Mouse (Mus musculus): ENCODE results near the gene Zfr. TPM values are rescaled to one million over a fixed set of nuclear protein-coding genes. Genes with fewer than 3 reads are reported as not detected.
A peak's percentile ranks its signal among the peaks of the same experiment; 100 is the strongest.

The Zfr gene
- polyA plus RNA-seq, 1 experiment from 2014 or later, result 109 TPM

DNA sequence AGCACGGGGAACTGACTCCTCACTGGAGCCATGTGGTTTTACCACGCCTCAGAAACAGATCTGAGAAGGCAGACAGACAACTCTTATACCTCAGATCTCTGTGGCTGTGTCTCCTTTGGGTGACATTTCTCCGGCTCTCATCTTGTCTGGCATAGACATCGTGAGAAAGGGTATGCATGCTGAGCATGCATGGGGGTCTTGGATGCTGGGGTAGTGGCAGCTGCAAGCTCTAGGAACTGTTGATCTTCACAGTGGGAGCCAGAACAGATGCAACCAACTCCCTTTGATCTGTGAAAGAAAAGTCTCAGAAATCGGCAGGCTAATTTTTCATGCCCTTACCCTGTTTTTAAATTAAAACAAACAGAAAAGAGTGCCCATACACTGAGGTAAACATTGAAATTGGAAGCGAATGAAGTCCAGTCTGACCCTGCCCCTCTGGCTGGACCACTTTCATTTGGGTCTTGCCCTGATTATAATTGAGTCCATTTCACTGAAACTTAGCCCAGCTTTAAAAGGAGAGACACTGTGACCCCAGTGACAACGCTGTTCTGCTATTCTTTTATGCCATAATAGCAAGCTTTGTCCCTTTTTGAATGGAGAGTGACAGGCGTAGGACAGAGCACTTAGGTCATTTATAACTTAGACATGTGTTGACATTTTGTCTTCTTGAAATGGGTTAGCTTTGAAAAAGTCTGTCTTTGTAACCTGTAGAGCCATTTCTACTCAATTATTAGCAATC is 105.1 kb downstream of the Zfr start:
- Histone ChIP-seq H3K9me3 (replicated peaks) (no peaks in the 10 kb centered on the region), H3K27ac (no peak overlapping the region), H3K4me3 (replicated peaks) (no peak overlapping the region), H3K4me1 (peaks cover 26% of the 10 kb centered on the region), H3K4me2 (no peak overlapping the region), H3K27me3 (no peaks in the 10 kb centered on the region), H3K9ac (no peak overlapping the region), H3K36me3 (no peaks in the 10 kb centered on the region)
- no peak for ATAC-seq (replicated peaks; ENCODE audit: low FRiP score)
- WGBS, result 56% methylated on average over 8 of the region's 8 CpGs

DNA sequence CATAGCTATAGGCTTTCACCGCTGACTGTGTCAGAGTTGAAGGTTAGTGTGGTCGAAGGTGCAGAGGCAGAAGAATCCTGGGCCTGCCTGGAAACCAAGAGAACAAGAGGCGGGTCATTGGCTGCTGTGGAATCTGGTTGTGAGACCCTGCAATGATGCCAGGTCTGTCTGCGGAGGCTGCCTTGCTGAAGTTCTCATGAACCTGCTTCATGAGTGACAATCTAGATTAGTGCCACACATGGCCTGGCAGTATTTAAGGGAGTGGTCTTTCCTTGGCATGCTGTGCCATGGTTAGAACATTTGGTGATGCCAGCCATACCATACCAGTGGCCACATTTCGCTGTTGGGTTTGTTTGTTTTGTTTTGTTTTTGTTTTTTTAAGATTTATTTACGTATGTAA is 105.8 kb downstream of the Zfr start:
- Histone ChIP-seq H3K27me3 (no peaks in the 10 kb centered on the region), H3K9me3 (replicated peaks) (no peaks in the 10 kb centered on the region), H3K4me1 (peaks cover 26% of the 10 kb centered on the region), H3K4me2 (no peak overlapping the region), H3K36me3 (no peaks in the 10 kb centered on the region), H3K27ac (no peak overlapping the region), H3K4me3 (replicated peaks) (no peak overlapping the region), H3K9ac (no peak overlapping the region)
- WGBS, result 87% methylated on average over 6 of the region's 6 CpGs
- no peak for ATAC-seq (replicated peaks; ENCODE audit: low FRiP score)

DNA sequence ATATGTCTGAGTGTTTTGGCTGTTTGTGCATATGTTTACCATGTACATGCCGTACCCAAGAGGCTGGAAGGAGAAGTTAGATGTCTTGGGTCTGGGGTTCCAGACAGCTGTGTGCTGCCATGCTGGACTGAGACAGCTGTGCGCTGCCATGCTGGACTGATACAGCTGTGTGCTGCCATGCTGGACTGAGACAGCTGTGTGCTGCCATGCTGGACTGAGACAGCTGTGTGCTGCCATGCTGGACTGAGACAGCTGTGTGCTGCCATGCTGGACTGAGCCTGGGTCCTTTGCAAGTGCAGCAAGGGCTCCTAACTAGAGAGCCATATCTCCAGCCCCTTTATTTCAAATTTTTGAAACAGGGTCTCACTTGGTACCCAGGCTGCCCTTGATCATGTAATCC is 106.6 kb downstream of the Zfr start:
- Histone ChIP-seq H3K4me2 (no peak overlapping the region), H3K4me3 (replicated peaks) (no peak overlapping the region), H3K27ac (no peak overlapping the region), H3K9ac (no peak overlapping the region), H3K4me1 (peaks cover 28% of the 10 kb centered on the region), H3K36me3 (no peaks in the 10 kb centered on the region), H3K9me3 (replicated peaks) (no peaks in the 10 kb centered on the region), H3K27me3 (no peaks in the 10 kb centered on the region)
- 86% methylated on average over 2 of the region's 2 CpGs for WGBS
- ATAC-seq (replicated peaks; ENCODE audit: low FRiP score), result no peak

DNA sequence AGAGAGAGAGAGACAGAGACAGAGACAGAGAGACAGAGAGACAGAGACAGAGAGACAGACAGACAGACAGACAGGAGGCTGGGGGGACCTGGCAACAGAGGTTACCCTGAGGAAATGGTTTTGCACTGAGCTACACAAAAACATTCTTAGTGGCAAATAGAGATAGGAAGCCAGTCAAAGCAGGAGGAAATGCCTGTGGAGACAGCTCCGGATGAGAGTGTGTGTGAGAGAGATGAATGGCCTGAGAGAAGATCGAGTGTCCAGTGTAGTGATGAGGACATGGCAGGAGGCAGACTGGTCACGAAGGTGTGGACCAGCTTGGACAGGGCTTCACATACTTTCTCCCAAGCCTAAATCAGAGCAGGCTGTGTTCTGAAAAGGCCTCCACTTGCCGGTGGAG is 107.4 kb downstream of the Zfr start:
- no peaks in the 10 kb centered on the region for H3K27me3 ChIP-seq
- WGBS, result 42% methylated on average over 4 of the region's 4 CpGs
- peaks cover 30% of the 10 kb centered on the region for H3K4me1 ChIP-seq
- H3K4me2 ChIP-seq, result no peak overlapping the region
- H3K36me3 ChIP-seq, result no peaks in the 10 kb centered on the region
- H3K9me3 ChIP-seq (replicated peaks), result no peaks in the 10 kb centered on the region
- H3K9ac ChIP-seq, result no peak overlapping the region
- H3K4me3 ChIP-seq (replicated peaks), result no peak overlapping the region
- no peak for ATAC-seq (replicated peaks; ENCODE audit: low FRiP score)
- H3K27ac ChIP-seq, result peak overlapping the region; percentile 34; the same call in 1 of the 2 replicates

DNA sequence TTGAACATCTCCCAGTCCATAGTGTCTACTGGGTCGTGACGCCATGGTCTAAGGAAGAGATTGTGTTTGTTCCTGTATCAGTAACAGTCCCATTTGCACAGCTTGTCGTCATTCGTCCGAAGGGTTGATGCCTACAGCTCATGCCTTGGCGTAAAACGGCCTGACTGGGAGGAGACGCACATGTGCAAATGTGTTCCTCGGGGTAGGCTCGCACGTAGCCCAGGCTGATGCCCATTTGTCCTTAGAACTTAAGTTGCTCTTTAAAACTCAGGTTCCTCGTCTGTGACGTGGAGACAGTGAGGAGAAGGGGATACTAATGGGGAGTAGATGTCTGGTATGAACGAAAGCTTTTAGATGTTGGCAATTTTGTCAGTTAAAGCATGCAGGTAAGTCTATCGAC is 109.3 kb downstream of the Zfr start:
- Histone ChIP-seq H3K36me3 (peaks cover 6% of the 10 kb centered on the region), H3K4me2 (no peak overlapping the region), H3K4me1 (peaks cover 28% of the 10 kb centered on the region), H3K27me3 (no peaks in the 10 kb centered on the region), H3K9ac (no peak overlapping the region), H3K4me3 (replicated peaks) (no peak overlapping the region), H3K9me3 (replicated peaks) (no peaks in the 10 kb centered on the region), H3K27ac (no peak overlapping the region)
- no peak for ATAC-seq (replicated peaks; ENCODE audit: low FRiP score)
- WGBS, result 91% methylated on average over 15 of the region's 15 CpGs

DNA sequence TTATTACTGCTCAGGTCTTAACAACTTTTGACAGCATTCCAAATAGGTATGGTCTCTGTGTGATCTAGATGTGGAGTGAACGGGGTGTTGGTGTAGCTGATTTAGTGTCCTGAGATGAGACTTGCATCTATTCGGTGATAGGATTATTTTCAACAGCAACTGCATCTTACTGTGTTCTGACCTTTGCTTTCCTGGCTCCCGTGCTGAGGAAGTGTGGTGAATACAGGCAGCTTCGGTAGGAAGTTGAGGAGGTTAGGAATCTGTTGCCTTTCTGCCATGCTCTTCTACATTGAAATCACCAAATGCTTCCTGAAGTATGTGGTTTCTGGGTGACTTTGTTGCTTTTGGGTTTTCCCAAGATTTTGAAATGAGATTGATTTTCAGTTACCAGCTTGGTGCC is 109.7 kb downstream of the Zfr start:
- H3K27ac ChIP-seq, result peak overlapping the region; percentile 68; the same call in 1 of the 2 replicates
- no peak for ATAC-seq (replicated peaks; ENCODE audit: low FRiP score)
- H3K4me2 ChIP-seq, result no peak overlapping the region
- peaks cover 7% of the 10 kb centered on the region for H3K36me3 ChIP-seq
- H3K9me3 ChIP-seq (replicated peaks), result no peaks in the 10 kb centered on the region
- no peaks in the 10 kb centered on the region for H3K27me3 ChIP-seq
- H3K4me3 ChIP-seq (replicated peaks), result no peak overlapping the region
- WGBS, result 69% methylated on average over 4 of the region's 4 CpGs
- H3K4me1 ChIP-seq, result peaks cover 29% of the 10 kb centered on the region
- no peak overlapping the region for H3K9ac ChIP-seq

DNA sequence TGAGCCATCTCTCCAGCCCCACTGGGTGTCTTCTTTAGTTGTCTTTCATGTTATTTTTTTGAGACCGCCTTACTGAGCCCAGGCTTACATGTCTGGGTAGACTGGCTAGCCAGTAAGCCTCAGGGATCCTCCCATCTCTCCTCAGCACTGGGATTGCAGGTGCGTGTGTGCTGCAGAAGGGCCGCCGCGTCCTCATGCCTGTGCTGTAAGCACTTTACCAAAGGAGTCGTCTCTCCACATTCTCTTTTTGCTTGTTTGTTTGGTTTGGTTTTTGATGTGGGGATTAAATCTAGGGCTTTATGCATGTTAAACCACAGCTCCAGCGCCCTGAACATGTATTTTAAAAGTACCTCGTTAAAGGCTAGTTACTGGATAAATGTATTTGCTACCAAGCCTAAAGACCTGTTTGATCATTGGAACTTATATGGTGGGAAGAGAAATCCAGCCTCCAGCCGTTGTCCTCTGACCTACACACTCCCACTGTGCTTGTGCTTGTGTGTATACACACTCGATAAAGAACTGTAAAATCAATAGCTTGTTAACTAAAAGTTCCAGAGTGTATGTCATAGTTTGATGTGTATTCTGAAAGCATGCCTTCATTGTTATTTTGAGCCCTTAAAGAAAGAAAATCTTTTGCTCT is 112.1 kb downstream of the Zfr start:
- Histone ChIP-seq H3K4me1 (peaks cover 39% of the 10 kb centered on the region), H3K36me3 (peaks cover 26% of the 10 kb centered on the region), H3K9me3 (replicated peaks) (no peaks in the 10 kb centered on the region), H3K4me3 (replicated peaks) (no peak overlapping the region), H3K4me2 (no peak overlapping the region), H3K9ac (no peak overlapping the region), H3K27me3 (no peaks in the 10 kb centered on the region), H3K27ac (peak overlapping the region; percentile 2)
- 73% methylated on average over 10 of the region's 10 CpGs for WGBS
- no peak for ATAC-seq (replicated peaks; ENCODE audit: low FRiP score)

DNA sequence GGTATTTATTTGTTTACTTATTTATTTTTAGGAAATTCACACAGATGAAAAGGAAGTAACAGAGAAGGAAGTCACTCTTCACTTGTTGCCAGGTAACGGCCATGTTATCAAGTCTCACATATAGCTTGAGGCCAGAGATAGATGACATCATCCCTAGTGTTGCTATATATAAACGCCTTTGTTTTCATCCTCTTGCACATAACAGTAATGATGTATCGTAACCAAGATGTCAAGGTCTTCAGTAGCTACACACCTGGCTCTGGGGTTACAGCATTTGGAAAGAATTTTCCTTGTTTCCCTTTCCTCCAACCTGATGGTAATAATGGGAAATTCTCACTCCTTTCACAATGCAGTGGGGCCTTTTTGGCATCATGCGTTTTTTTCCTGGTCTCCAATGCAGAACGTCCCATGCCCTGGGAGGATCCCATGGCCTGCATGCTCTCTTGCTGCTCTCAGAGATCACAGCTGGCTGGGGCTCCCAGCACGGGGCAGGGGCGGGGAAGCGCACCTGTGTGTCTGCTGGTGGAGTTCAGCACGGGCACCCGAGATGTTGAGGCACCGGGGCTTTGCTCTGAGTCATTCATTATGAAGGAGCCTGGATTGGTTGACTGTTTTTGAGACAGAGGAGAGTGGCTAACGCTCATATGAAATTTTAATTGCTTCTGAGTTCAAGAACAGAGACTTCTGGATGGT is 112.8 kb downstream of the Zfr start:
- Histone ChIP-seq H3K4me2 (no peak overlapping the region), H3K9ac (no peak overlapping the region), H3K4me1 (peaks cover 39% of the 10 kb centered on the region), H3K27ac (peak overlapping the region; percentile 33; the same call in 1 of the 2 replicates), H3K36me3 (peaks cover 27% of the 10 kb centered on the region), H3K9me3 (replicated peaks) (no peaks in the 10 kb centered on the region), H3K27me3 (no peaks in the 10 kb centered on the region), H3K4me3 (replicated peaks) (no peak overlapping the region)
- peak; percentile 52; the same call in 1 of the 2 replicates for ATAC-seq (replicated peaks; ENCODE audit: low FRiP score)
- 62% methylated on average over 12 of the region's 12 CpGs for WGBS

DNA sequence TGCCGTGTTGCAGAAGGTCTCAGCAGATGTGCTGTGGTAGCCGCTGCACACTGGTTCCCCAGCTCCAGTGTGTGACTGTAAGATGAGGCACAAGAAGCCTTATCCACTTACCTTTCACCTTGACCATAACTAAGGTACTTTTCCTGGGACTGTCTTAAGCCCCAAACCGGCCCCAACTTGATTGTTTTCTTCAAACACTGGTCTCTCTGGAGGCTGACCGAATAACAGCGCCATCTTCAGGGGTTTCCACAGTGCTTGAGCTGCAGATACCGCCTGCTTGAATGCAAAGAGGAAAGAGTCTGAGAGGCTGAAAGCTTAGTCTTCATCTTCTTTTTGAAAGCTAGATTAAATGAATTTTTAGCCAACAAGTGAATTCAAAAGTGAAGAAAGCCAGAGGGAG is 113.8 kb downstream of the Zfr start:
- no peak for ATAC-seq (replicated peaks; ENCODE audit: low FRiP score)
- Histone ChIP-seq H3K27me3 (no peaks in the 10 kb centered on the region), H3K4me2 (no peak overlapping the region), H3K4me1 (peaks cover 39% of the 10 kb centered on the region), H3K9me3 (replicated peaks) (no peaks in the 10 kb centered on the region), H3K36me3 (peaks cover 36% of the 10 kb centered on the region), H3K27ac (0 out of 2 replicates have a peak overlapping the region, but pooled peaks have one; percentile 3), H3K4me3 (replicated peaks) (no peak overlapping the region), H3K9ac (no peak overlapping the region)
- 90% methylated on average over 6 of the region's 6 CpGs for WGBS

DNA sequence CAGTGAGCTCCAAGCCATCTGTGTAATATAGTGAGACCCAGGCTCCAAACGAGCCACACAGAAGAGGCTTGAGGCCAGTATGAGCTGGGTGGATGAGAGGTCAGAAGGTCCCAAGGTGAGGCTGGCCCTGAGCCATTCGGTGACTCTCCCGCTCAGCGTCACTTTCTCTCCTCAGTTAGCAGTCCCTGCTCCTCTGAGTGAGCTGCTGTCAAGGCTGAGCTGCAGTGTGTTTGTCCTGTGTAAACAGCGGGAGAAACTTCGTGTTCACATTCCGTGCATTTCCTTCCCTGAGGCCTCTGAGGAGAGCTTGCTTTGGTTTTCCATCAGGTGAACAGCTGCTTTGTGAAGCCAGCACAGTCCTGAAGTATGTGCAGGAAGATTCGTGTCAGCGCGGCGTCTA is 114.8 kb downstream of the Zfr start:
- H3K4me1 ChIP-seq, result peaks cover 38% of the 10 kb centered on the region
- H3K4me2 ChIP-seq, result no peak overlapping the region
- no peaks in the 10 kb centered on the region for H3K27me3 ChIP-seq
- H3K9me3 ChIP-seq (replicated peaks), result no peaks in the 10 kb centered on the region
- WGBS, result 57% methylated on average over 11 of the region's 11 CpGs
- no peak overlapping the region for H3K27ac ChIP-seq
- H3K4me3 ChIP-seq (replicated peaks), result no peak overlapping the region
- peak; percentile 38; the same call in 1 of the 2 replicates for ATAC-seq (replicated peaks; ENCODE audit: low FRiP score)
- no peak overlapping the region for H3K9ac ChIP-seq
- H3K36me3 ChIP-seq, result peaks cover 44% of the 10 kb centered on the region

DNA sequence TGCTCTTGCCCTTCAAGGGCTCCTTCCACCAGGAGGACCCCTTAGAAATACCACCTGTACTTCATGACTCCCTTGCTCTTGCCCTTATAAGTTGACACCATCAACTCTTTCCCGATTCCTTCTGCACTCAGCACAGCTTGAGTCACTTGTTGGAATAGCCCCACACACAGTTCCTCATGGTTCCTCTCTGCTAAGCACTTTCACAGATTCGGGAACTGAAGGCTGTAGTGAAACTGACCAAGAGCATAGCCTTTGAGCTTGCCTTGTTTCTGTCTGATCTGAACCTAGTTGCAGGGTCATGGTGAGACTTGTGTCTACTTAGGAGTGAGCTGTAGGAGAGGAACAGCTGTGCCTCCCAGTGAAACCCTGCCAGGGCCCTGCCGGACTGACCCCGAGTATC is 115.4 kb downstream of the Zfr start:
- 86% methylated on average over 4 of the region's 4 CpGs for WGBS
- Histone ChIP-seq H3K4me1 (peaks cover 34% of the 10 kb centered on the region), H3K4me2 (no peak overlapping the region), H3K27ac (no peak overlapping the region), H3K36me3 (peaks cover 50% of the 10 kb centered on the region), H3K4me3 (replicated peaks) (no peak overlapping the region), H3K27me3 (no peaks in the 10 kb centered on the region), H3K9ac (no peak overlapping the region), H3K9me3 (replicated peaks) (no peaks in the 10 kb centered on the region)
- no peak for ATAC-seq (replicated peaks; ENCODE audit: low FRiP score)
